Mouse (Mus musculus) forebrain, embryonic 10.5 days (tissue): Measurements from ENCODE around the gene Grhl3. TPM values are rescaled to one million over a fixed set of nuclear protein-coding genes. Genes with fewer than 3 reads are reported as not detected.

Source experiments
- DNase-seq: peaks from one replicate; pipeline ENCODE4 v3.0.0-alpha.2; 2017; ENCODE audit warnings: low spot score; ENCODE audit errors: extremely low spot score
- H3K27ac ChIP-seq: fragments of 300-500 bp; sonication (generic); 2 replicates; pipeline ENCODE4 v1.5.1; 2016; ENCODE audit warnings: mild to moderate bottlenecking
- H3K27me3 ChIP-seq: fragments of 300-500 bp; sonication (generic); 2 replicates; pipeline ENCODE4 v1.6.1; 2016; ENCODE audit warnings: mild to moderate bottlenecking; ENCODE audit not compliant: poor library complexity, severe bottlenecking
- H3K36me3 ChIP-seq: fragments of 300-500 bp; sonication (generic); replicated peaks from 2 replicates; pipeline ENCODE4 v1.6.1; 2016; ENCODE audit warnings: mild to moderate bottlenecking, moderate library complexity
- H3K4me1 ChIP-seq: fragments of 300-500 bp; sonication (generic); 2 replicates; pipeline ENCODE4 v1.6.1; 2016
- H3K4me3 ChIP-seq: fragments of 300-500 bp; sonication (generic); 2 replicates; pipeline ENCODE4 v1.5.1; 2016; ENCODE audit warnings: mild to moderate bottlenecking, moderate library complexity
- H3K9me3 ChIP-seq: fragments of 300-500 bp; sonication (generic); 2 replicates; pipeline ENCODE4 v1.6.1; 2016; ENCODE audit warnings: mild to moderate bottlenecking, moderate library complexity
- WGBS: fragments of 180-500 bp; shearing (Covaris S2); methylation state at CpG from one replicate; pipeline ENCODE4 v1.1.7; 2016; 5-methylcytosine and 5-hydroxymethylcytosine counted together
- polyA plus RNA-seq: library from polyadenylated mRNA; unstranded; fragments of >200 nt; fragmentation: Nextera tagmentation; extraction: Ambion mirVana; gene quantifications from 2 replicates; pipeline ENCODE4 v1.2.1, GENCODE M21; 2016

Gene Grhl3
- polyA plus RNA-seq, 1 experiment from 2014 or later = 3.4 TPM

GRCm38 (mm10) chr4:135597571-135597970 lies 24.1 kb upstream of the Grhl3 start:
- Histone ChIP-seq H3K36me3 (no peaks in the 10 kb centered on the region), H3K4me1 (peaks cover 12% of the 10 kb centered on the region), H3K27me3 (no peaks in the 10 kb centered on the region), H3K9me3 (peaks cover 6% of the 10 kb centered on the region; the same call in 1 of the 2 replicates), H3K4me3 (no peak overlapping the region), H3K27ac (0 out of 2 replicates have a peak overlapping the region, but pooled peaks have one; percentile 25)
- WGBS = 90% methylated on average over 5 of the region's 5 CpGs
- no peak for DNase-seq

- DNase-seq = no peak
- WGBS = 74% methylated on average over 5 of the region's 5 CpGs
- H3K4me1 ChIP-seq = peaks cover 17% of the 10 kb centered on the region
- no peak overlapping the region for H3K4me3 ChIP-seq
- no peaks in the 10 kb centered on the region for H3K36me3 ChIP-seq
- H3K27ac ChIP-seq = no peak overlapping the region
- H3K27me3 ChIP-seq = no peaks in the 10 kb centered on the region
- peaks cover 6% of the 10 kb centered on the region; the same call in 1 of the 2 replicates for H3K9me3 ChIP-seq
Measured at GRCm38 (mm10) chr4:135595943-135596342, 22.5 kb upstream of the Grhl3 start.

- Histone ChIP-seq H3K4me1 (peaks cover 21% of the 10 kb centered on the region), H3K9me3 (peaks cover 6% of the 10 kb centered on the region; the same call in 1 of the 2 replicates), H3K27me3 (no peaks in the 10 kb centered on the region), H3K4me3 (no peak overlapping the region), H3K27ac (no peak overlapping the region), H3K36me3 (no peaks in the 10 kb centered on the region)
- no peak for DNase-seq
- 67% methylated on average over 8 of the region's 8 CpGs for WGBS
Measured at GRCm38 (mm10) chr4:135591610-135592304, 18.3 kb upstream of the Grhl3 start.

- Histone ChIP-seq H3K27me3 (no peaks in the 10 kb centered on the region), H3K36me3 (no peaks in the 10 kb centered on the region), H3K4me3 (no peak overlapping the region), H3K4me1 (peaks cover 16% of the 10 kb centered on the region), H3K27ac (no peak overlapping the region), H3K9me3 (peaks cover 6% of the 10 kb centered on the region; the same call in 1 of the 2 replicates)
- 82% methylated on average over 3 of the region's 3 CpGs for WGBS
- DNase-seq = no peak
Measured at GRCm38 (mm10) chr4:135591086-135591485, 17.7 kb upstream of the Grhl3 start.

GRCm38 (mm10) chr4:135584838-135585237 lies 11.4 kb upstream of the Grhl3 start:
- DNase-seq = no peak
- no peak overlapping the region for H3K27ac ChIP-seq

GRCm38 (mm10) chr4:135581222-135581910 lies 7.9 kb upstream of the Grhl3 start:
- WGBS = 26% methylated on average over 12 of the region's 12 CpGs
- no peak for DNase-seq
- H3K4me1 ChIP-seq = peaks cover 34% of the 10 kb centered on the region
- H3K27me3 ChIP-seq = peaks cover 30% of the 10 kb centered on the region; the same call in 1 of the 2 replicates
- H3K9me3 ChIP-seq = no peaks in the 10 kb centered on the region
- 0 out of 2 replicates have a peak overlapping the region, but pooled peaks have one; percentile 13 for H3K27ac ChIP-seq
- no peaks in the 10 kb centered on the region for H3K36me3 ChIP-seq
- H3K4me3 ChIP-seq = no peak overlapping the region

More at GRCm38 (mm10) chr4:135584838-135585237, 11.4 kb upstream of the Grhl3 start:
- peaks cover 34% of the 10 kb centered on the region for H3K4me1 ChIP-seq
- H3K27me3 ChIP-seq = peaks cover 24% of the 10 kb centered on the region; the same call in 1 of the 2 replicates
- 69% methylated on average over 4 of the region's 4 CpGs for WGBS
- H3K36me3 ChIP-seq = no peaks in the 10 kb centered on the region
- no peak overlapping the region for H3K4me3 ChIP-seq
- H3K9me3 ChIP-seq = no peaks in the 10 kb centered on the region

- no peak overlapping the region for H3K27ac ChIP-seq
- DNase-seq = no peak
- WGBS = 65% methylated on average over 6 of the region's 6 CpGs
- peaks cover 44% of the 10 kb centered on the region for H3K27me3 ChIP-seq
- peaks cover 31% of the 10 kb centered on the region for H3K4me1 ChIP-seq
- H3K36me3 ChIP-seq = no peaks in the 10 kb centered on the region
- H3K4me3 ChIP-seq = no peak overlapping the region
- H3K9me3 ChIP-seq = no peaks in the 10 kb centered on the region
Measured at GRCm38 (mm10) chr4:135579695-135580094, 6.3 kb upstream of the Grhl3 start.

GRCm38 (mm10) chr4:135578490-135578889 lies 5.1 kb upstream of the Grhl3 start:
- H3K27ac ChIP-seq = no peak overlapping the region
- 87% methylated on average over 5 of the region's 5 CpGs for WGBS
- H3K27me3 ChIP-seq = peaks cover 56% of the 10 kb centered on the region
- H3K4me1 ChIP-seq = peaks cover 40% of the 10 kb centered on the region
- no peaks in the 10 kb centered on the region for H3K36me3 ChIP-seq
- DNase-seq = no peak
- H3K9me3 ChIP-seq = no peaks in the 10 kb centered on the region
- no peak overlapping the region for H3K4me3 ChIP-seq

GRCm38 (mm10) chr4:135575365-135576140 lies 2.1 kb upstream of the Grhl3 start:
- Histone ChIP-seq H3K36me3 (no peaks in the 10 kb centered on the region), H3K27ac (no peak overlapping the region), H3K4me1 (peaks cover 48% of the 10 kb centered on the region), H3K9me3 (no peaks in the 10 kb centered on the region), H3K27me3 (peaks cover 69% of the 10 kb centered on the region), H3K4me3 (no peak overlapping the region)
- DNase-seq = no peak
- 65% methylated on average over 15 of the region's 15 CpGs for WGBS

- H3K9me3 ChIP-seq = no peaks in the 10 kb centered on the region
- no peak for DNase-seq
- no peaks in the 10 kb centered on the region for H3K36me3 ChIP-seq
- peak overlapping the region; percentile 51; the same call in 1 of the 2 replicates for H3K4me3 ChIP-seq
- H3K4me1 ChIP-seq = peaks cover 73% of the 10 kb centered on the region
- WGBS = 34% methylated on average over 8 of the region's 8 CpGs
- peaks cover 97% of the 10 kb centered on the region for H3K27me3 ChIP-seq
- no peak overlapping the region for H3K27ac ChIP-seq
Measured at GRCm38 (mm10) chr4:135572276-135572675, 1.2 kb downstream of the Grhl3 start.

GRCm38 (mm10) chr4:135571037-135571550 lies 2.3 kb downstream of the Grhl3 start:
- Histone ChIP-seq H3K27me3 (peaks cover 99% of the 10 kb centered on the region), H3K27ac (peak overlapping the region; percentile 64), H3K4me3 (peak overlapping the region; percentile 49; the same call in 1 of the 2 replicates), H3K36me3 (no peaks in the 10 kb centered on the region), H3K4me1 (peaks cover 81% of the 10 kb centered on the region), H3K9me3 (no peaks in the 10 kb centered on the region)
- 61% methylated on average over 6 of the region's 6 CpGs for WGBS
- DNase-seq = no peak
